8 mouse cellular contexts compared by ENCODE assay signal in the genomic region with DNA sequence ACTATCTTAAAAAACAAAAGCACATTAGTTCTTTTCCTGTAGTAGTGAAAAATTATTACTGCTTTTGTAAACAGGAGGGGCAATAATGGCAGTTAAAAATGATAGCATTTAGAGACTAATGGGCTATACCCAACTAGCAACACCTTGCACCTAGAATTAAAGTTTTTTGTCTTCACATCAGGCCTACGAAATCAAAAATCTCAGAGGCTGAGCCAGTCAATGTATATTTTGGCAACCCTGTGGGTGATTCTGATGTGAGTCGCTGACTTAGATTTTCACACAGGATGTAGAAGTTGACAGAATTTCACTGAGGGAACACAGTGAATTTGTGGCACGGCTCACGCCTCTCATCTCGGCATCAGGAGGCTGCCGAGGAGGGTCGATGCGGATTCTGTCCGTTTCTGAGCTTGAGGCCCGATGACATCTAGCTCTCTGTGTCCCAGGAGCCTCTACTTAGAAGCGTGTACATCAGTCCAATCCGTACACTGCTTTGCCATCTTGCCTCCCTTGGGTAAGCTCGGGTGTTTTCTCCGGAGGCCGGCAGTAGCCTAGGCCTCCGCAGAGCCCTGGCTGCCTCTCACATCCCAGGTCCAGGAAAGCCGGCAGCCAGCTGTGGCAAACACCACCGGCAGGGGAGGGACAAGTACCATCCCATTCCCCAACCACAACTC. TPM values are rescaled to one million over a fixed set of nuclear protein-coding genes. Genes with fewer than 3 reads are reported as not detected.
A peak's percentile ranks its signal among the peaks of the same experiment; 100 is the strongest.
DNase-seq lines count a peak whose midpoint lies in the region; ATAC-seq and TF ChIP-seq lines count a peak whose summit lies in the region.

No protein-coding gene starts in this region.

- no peaks in the 10 kb centered on the region for H3K4me1 ChIP-seq in kidney, adult 2 months (ENCODE audit: control insufficient read depth, insufficient read depth, low read length)
- H3K4me1 ChIP-seq in brown adipose tissue, adult 24 weeks (ENCODE audit: control insufficient read depth, insufficient read depth, insufficient read length, low read length), result no peaks in the 10 kb centered on the region
- peaks cover 25% of the 10 kb centered on the region for H3K4me1 ChIP-seq in hindbrain, embryonic 15.5 days (replicated peaks)
- H3K4me1 ChIP-seq in midbrain, embryonic 16.5 days (ENCODE audit: control insufficient read depth, insufficient read depth, low read length), result peaks cover 16% of the 10 kb centered on the region

- peak overlapping the region; percentile 95 for H3K9ac ChIP-seq in hindbrain, embryonic 15.5 days
- H3K9ac ChIP-seq in midbrain, embryonic 16.5 days (ENCODE audit: low read depth, low read length), result peak overlapping the region; percentile 65

- intact Hi-C loops in left cerebral cortex, postnatal 36 days (cut with DNase I), result no loop called here

- ATAC-seq in hindbrain, embryonic 15.5 days (ENCODE audit: low FRiP score, low read depth), result no peak; the same call in 1 of the 2 replicates
- ATAC-seq in midbrain, embryonic 16.5 days, result peak; percentile 77; the same call in 1 of the 2 replicates

- no peak for TF ChIP-seq CTCF in kidney, adult 2 months (conservative IDR thresholded peaks at IDR 0.05; ENCODE audit: insufficient read depth, insufficient read length, low read depth, low read length)

- H3K27me3 ChIP-seq in kidney, adult 2 months (replicated peaks; ENCODE audit: control insufficient read depth, insufficient read depth, low read length), result no peaks in the 10 kb centered on the region
- no peaks in the 10 kb centered on the region for H3K27me3 ChIP-seq in hindbrain, embryonic 15.5 days
- H3K27me3 ChIP-seq in midbrain, embryonic 16.5 days (ENCODE audit: control insufficient read depth, insufficient read depth, low read depth, low read length), result no peaks in the 10 kb centered on the region

- peaks cover 8% of the 10 kb centered on the region for H3K36me3 ChIP-seq in kidney, adult 2 months (ENCODE audit: control insufficient read depth, insufficient read depth, low read length)
- peaks cover 23% of the 10 kb centered on the region for H3K36me3 ChIP-seq in hindbrain, embryonic 15.5 days
- H3K36me3 ChIP-seq in midbrain, embryonic 16.5 days (ENCODE audit: control insufficient read depth, insufficient read depth, low read length), result peaks cover 17% of the 10 kb centered on the region

- no peak overlapping the region for H3K27ac ChIP-seq in kidney, adult 2 months (ENCODE audit: insufficient read depth, low read depth, low read length)
- H3K27ac ChIP-seq in brown adipose tissue, adult 24 weeks (replicated peaks; ENCODE audit: low read depth, low read length), result no peak overlapping the region
- H3K27ac ChIP-seq in hindbrain, embryonic 15.5 days (replicated peaks), result peak overlapping the region; percentile 93
- H3K27ac ChIP-seq in midbrain, embryonic 16.5 days (ENCODE audit: low read length), result peak overlapping the region; percentile 77

- H3K4me3 ChIP-seq in kidney, adult 2 months (ENCODE audit: insufficient read depth, low read depth, low read length), result peak overlapping the region; percentile 69
- H3K4me3 ChIP-seq in brown adipose tissue, adult 24 weeks (ENCODE audit: insufficient read depth, low read depth, low read length), result peak overlapping the region; percentile 80
- H3K4me3 ChIP-seq in hindbrain, embryonic 15.5 days, result peak overlapping the region; percentile 99
- peak overlapping the region; percentile 77 for H3K4me3 ChIP-seq in midbrain, embryonic 16.5 days (ENCODE audit: low read depth, low read length)

- H3K4me2 ChIP-seq in hindbrain, embryonic 15.5 days, result peak overlapping the region; percentile 65
- H3K4me2 ChIP-seq in midbrain, embryonic 16.5 days (ENCODE audit: low read length), result peak overlapping the region; percentile 86

- WGBS in kidney, adult 2 months, result 2% methylated on average over 18 of the region's 18 CpGs
- 2% methylated on average over 18 of the region's 18 CpGs for WGBS in hindbrain, embryonic 15.5 days
- WGBS in midbrain, embryonic 16.5 days, result 4% methylated on average over 18 of the region's 18 CpGs

- no peaks in the 10 kb centered on the region for H3K9me3 ChIP-seq in hindbrain, embryonic 15.5 days
- H3K9me3 ChIP-seq in midbrain, embryonic 16.5 days (replicated peaks; ENCODE audit: control insufficient read depth, low read length, poor library complexity, severe bottlenecking), result no peaks in the 10 kb centered on the region

- no peak for TF ChIP-seq POLR2A in kidney, adult 2 months (IDR thresholded peaks at IDR 0.05; ENCODE audit: low read depth, low read length)

- DNase-seq in kidney, adult 2 months, result no peak
- DNase-seq in kidney, postnatal 10 days, result no peak
- DNase-seq in left cerebral cortex, postnatal 36 days (ENCODE audit: low spot score in 2 of 2), result no peak
- no peak for DNase-seq in frontal cortex, postnatal 10 days (ENCODE audit: low spot score in 2 of 2)
- no peak for DNase-seq in right cerebral cortex, postnatal 4 days

RNA-seq across cellular contexts. Expression of a gene that starts 0.6 kb away (rescaled TPM):
- 0.35 and 0.77 TPM in 2 replicates for polyA plus RNA-seq in kidney, adult 2 months (2012; rRNA removed)
- polyA plus RNA-seq in brown adipose tissue, adult 24 weeks (2012; ENCODE audit: insufficient read depth, insufficient read length, missing spikeins), result 2.3 TPM in 1 of 2 replicates, not detected in the other
- 5.6 and 6.7 TPM in 2 replicates for polyA plus RNA-seq in hindbrain, embryonic 15.5 days (2015; fragmentation: Nextera tagmentation; extraction: Ambion mirVana)
- polyA plus RNA-seq in midbrain, embryonic 16.5 days (2015; fragmentation: Nextera tagmentation; extraction: Ambion mirVana), result 4.5 and 5.1 TPM in 2 replicates
- 1 to 10 TPM; 2.7 to 4.2 TPM for total RNA-seq in left cerebral cortex, postnatal 36 days (2021)

RNA-seq across cellular contexts. Expression of a gene that starts 0.9 kb away (rescaled TPM):
- 373 and 421 TPM in 2 replicates for polyA plus RNA-seq in kidney, adult 2 months (2012; rRNA removed)
- polyA plus RNA-seq in brown adipose tissue, adult 24 weeks (2012; ENCODE audit: insufficient read depth, insufficient read length, missing spikeins), result 420 and 430 TPM in 2 replicates
- 562 and 595 TPM in 2 replicates for polyA plus RNA-seq in hindbrain, embryonic 15.5 days (2015; fragmentation: Nextera tagmentation; extraction: Ambion mirVana)
- polyA plus RNA-seq in midbrain, embryonic 16.5 days (2015; fragmentation: Nextera tagmentation; extraction: Ambion mirVana), result 564 and 570 TPM in 2 replicates
- total RNA-seq in left cerebral cortex, postnatal 36 days (2021), result 100 to 1,000 TPM; 475 to 553 TPM

RNA-seq across cellular contexts. Expression of a gene that starts 6.8 kb away (rescaled TPM):
- 15.8 and 24.9 TPM in 2 replicates for polyA plus RNA-seq in kidney, adult 2 months (2012; rRNA removed)
- 62.6 and 69.4 TPM in 2 replicates for polyA plus RNA-seq in brown adipose tissue, adult 24 weeks (2012; ENCODE audit: insufficient read depth, insufficient read length, missing spikeins)
- 34.3 and 41.4 TPM in 2 replicates for polyA plus RNA-seq in hindbrain, embryonic 15.5 days (2015; fragmentation: Nextera tagmentation; extraction: Ambion mirVana)
- 28.3 and 30.8 TPM in 2 replicates for polyA plus RNA-seq in midbrain, embryonic 16.5 days (2015; fragmentation: Nextera tagmentation; extraction: Ambion mirVana)
- total RNA-seq in left cerebral cortex, postnatal 36 days (2021), result 10 to 100 TPM; 20.5 to 22.4 TPM

RNA-seq across cellular contexts. Expression of a gene that starts 55.3 kb away (rescaled TPM):
- polyA plus RNA-seq in kidney, adult 2 months (2012; rRNA removed), result 5.1 and 6.9 TPM in 2 replicates
- polyA plus RNA-seq in brown adipose tissue, adult 24 weeks (2012; ENCODE audit: insufficient read depth, insufficient read length, missing spikeins), result 57.9 and 76.0 TPM in 2 replicates
- polyA plus RNA-seq in hindbrain, embryonic 15.5 days (2015; fragmentation: Nextera tagmentation; extraction: Ambion mirVana), result not detected in 2 replicates
- polyA plus RNA-seq in midbrain, embryonic 16.5 days (2015; fragmentation: Nextera tagmentation; extraction: Ambion mirVana), result not detected in 2 replicates
- total RNA-seq in left cerebral cortex, postnatal 36 days (2021), result not detected

Comparison
In these comparisons a context has a peak if more than half of its experiments do, and no peak if none do; other contexts are left out.
1. H3K27ac ChIP-seq: peak in hindbrain, embryonic 15.5 days (single experiment) and midbrain, embryonic 16.5 days (single experiment); none in kidney, adult 2 months (single experiment) and brown adipose tissue, adult 24 weeks (single experiment).
2. Peak in every context shown above with its lines, with median percentiles within 50 percentile points of each other: H3K4me3 ChIP-seq.